Mouse (Mus musculus) c-Kit-positive CD71-positive TER-119-negative erythroid progenitor cells, embryonic 14.5 days (primary cell): Measurements from ENCODE around the gene Gla.
A peak's percentile ranks its signal among the peaks of the same experiment; 100 is the strongest.

Source experiments
- DNase-seq: peaks from one replicate; pipeline ENCODE4 v3.0.0-alpha.2; 2013; ENCODE audit warnings: low read depth

Gla gene

GRCm38 (mm10) chrX:134600659-134601379, at the start of gene Gla, which contains the start of gene Hnrnph2:
TSS of gene Gla (minus strand) at chrX:134601125.
TSS of gene Hnrnph2 (plus strand) at chrX:134601179.
- peak; percentile 93 for DNase-seq

GRCm38 (mm10) chrX:134648031-134648692, 47.2 kb upstream of the Gla start:
- peak; percentile 59 for DNase-seq

- DNase-seq = no peak
Measured at GRCm38 (mm10) chrX:134647421-134647820, 46.5 kb upstream of the Gla start.

GRCm38 (mm10) chrX:134646338-134646737, 45.4 kb upstream of the Gla start:
- DNase-seq = no peak

- DNase-seq = no peak
Measured at GRCm38 (mm10) chrX:134641000-134641760, 40.3 kb upstream of the Gla start.

- DNase-seq = no peak
Measured at GRCm38 (mm10) chrX:134635860-134636259, 34.9 kb upstream of the Gla start.

GRCm38 (mm10) chrX:134635111-134635510, 34.2 kb upstream of the Gla start:
- DNase-seq = no peak

GRCm38 (mm10) chrX:134632710-134633109, 31.8 kb upstream of the Gla start:
- no peak for DNase-seq

GRCm38 (mm10) chrX:134628200-134628599, 27.3 kb upstream of the Gla start:
- no peak for DNase-seq

- DNase-seq = no peak
Measured at GRCm38 (mm10) chrX:134623350-134623749, 22.4 kb upstream of the Gla start.

GRCm38 (mm10) chrX:134621685-134622084, 20.8 kb upstream of the Gla start:
- no peak for DNase-seq

GRCm38 (mm10) chrX:134620254-134620865, 19.4 kb upstream of the Gla start:
- DNase-seq = no peak

- DNase-seq = no peak
Measured at GRCm38 (mm10) chrX:134619695-134620094, 18.8 kb upstream of the Gla start.

GRCm38 (mm10) chrX:134614306-134614705, 13.4 kb upstream of the Gla start:
- no peak for DNase-seq

- no peak for DNase-seq
Measured at GRCm38 (mm10) chrX:134612285-134612959, 11.5 kb upstream of the Gla start.

- no peak for DNase-seq
Measured at GRCm38 (mm10) chrX:134610984-134611383, 10.1 kb upstream of the Gla start.

GRCm38 (mm10) chrX:134609472-134609871, 8.5 kb upstream of the Gla start:
- DNase-seq = no peak

GRCm38 (mm10) chrX:134601380-134602120, 625 bp upstream of the Gla start:
- DNase-seq = no peak

- no peak for DNase-seq
Measured at GRCm38 (mm10) chrX:134599922-134600565, 881 bp downstream of the Gla start.

GRCm38 (mm10) chrX:134589836-134590235, 11.1 kb downstream of the Gla start:
- DNase-seq = no peak

GRCm38 (mm10) chrX:134588997-134589396, 11.9 kb downstream of the Gla start:
- no peak for DNase-seq
